Mouse (Mus musculus): Measurements from ENCODE around the gene Gm16253. TPM values are rescaled to one million over a fixed set of nuclear protein-coding genes. Genes with fewer than 3 reads are reported as not detected.

The Gm16253 gene
- polyA plus RNA-seq, 2 experiments: 0.19 to 0.37 TPM

DNA sequence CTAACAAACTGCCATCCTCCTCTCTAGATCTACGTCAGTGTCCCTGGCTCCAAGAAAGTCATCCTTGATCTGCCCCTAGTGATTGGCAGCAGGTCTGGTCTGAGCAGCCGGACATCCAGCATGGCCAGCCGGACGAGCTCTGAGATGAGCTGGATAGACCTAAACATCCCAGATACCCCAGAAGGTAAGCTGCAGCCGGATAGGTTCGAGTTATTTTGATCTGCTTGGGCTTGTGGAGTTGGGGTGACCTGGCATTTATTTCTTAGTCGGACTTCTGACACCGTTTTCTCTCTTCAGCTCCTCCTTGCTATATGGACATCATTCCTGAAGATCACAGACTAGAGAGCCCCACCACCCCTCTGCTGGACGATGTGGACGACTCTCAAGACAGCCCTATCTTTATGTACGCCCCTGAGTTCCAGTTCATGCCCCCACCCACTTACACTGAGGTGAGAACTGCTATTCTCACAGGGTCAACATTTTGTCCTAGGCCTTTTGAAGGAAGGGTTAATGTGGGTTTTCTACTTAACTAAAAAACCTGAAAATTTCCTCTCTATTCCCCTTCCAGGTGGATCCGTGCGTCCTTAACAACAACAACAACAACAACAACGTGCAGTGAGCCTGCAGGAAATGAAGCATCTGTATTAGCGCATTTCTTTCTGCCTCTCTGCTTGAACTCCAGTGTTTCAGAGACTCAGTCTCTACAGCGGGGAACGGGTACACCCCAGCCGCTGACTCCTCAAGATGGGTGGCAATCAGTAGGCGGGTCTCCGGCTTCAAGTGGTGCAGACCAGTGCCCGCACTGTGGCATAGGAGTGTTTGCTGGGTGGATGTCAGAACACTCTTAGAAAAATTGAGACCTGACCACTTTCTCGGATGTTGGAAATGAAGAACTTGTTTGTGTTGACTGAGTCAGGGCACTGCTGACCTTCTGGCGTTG, 16.6 kb upstream of the Gm16253 start:
- Histone ChIP-seq H3K9me3 (ENCODE audit: control insufficient read depth, low read length) (no peaks in the 10 kb centered on the region), H3K4me2 (replicated peaks; ENCODE audit: low read depth, low read length, severe bottlenecking) (peak overlapping the region; percentile 79), H3K36me3 (ENCODE audit: control insufficient read depth, insufficient read depth, low read length) (peaks cover 25% of the 10 kb centered on the region), H3K27me3 (ENCODE audit: control insufficient read depth, insufficient read depth, low read length) (no peaks in the 10 kb centered on the region), H3K27ac (replicated peaks; ENCODE audit: low read depth, low read length) (no peak overlapping the region), H3K9ac (ENCODE audit: low read depth, low read length, severe bottlenecking) (peak overlapping the region; percentile 89), H3K4me3 (replicated peaks; ENCODE audit: low read length) (peak overlapping the region; percentile 60), H3K4me1 (ENCODE audit: control insufficient read depth, insufficient read depth, low read length) (peaks cover 44% of the 10 kb centered on the region)
- ATAC-seq (ENCODE audit: low FRiP score, low read depth): no peak
- WGBS: 88% methylated on average over 23 of the region's 23 CpGs
- DNase-seq (ENCODE audit: low spot score): no peak
- no peak for TF ChIP-seq POLR2A (IDR thresholded peaks at IDR 0.05; ENCODE audit: borderline replicate concordance, extremely low read depth, insufficient read depth, insufficient read length)

DNA sequence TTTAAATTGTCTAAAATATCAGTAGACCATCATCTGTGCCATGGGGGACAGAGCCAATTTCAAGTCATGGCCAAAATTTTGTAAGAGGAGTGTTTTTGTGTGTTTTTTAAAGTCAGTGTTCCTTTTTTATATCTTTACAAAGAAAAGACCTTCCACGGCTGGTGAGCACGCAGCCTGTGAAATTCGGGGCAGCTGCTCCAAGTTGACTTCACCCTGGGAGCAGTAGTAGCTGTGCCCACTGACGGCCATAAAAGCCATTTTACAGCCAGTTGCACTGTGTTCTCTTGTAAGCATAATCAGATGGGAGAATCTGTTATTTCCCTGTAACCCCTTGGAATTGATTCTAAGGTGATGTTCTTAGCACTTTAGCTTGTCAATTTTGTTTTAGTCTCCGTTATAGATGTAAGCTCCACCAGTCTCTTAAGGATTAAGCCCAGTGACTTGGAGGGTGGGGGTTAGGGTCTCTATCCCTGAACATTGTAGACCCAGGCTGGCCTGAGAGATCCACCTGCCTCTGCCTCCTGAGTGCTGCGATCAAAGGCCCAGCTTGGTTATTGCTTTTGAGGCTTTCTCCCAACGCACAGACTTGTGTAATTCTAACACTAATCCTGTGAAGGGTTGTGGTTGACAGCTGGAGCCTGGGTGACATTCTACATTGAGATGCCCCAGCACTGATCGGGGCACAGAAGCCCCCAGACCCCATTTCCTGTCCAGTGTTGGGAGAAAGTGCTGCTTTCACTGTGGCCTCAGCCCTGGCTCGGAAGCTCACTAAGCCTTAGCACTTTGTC, 15.7 kb upstream of the Gm16253 start:
- ATAC-seq (ENCODE audit: low FRiP score, low read depth) (no peak), DNase-seq (ENCODE audit: low spot score) (no peak)
- H3K4me3 ChIP-seq (replicated peaks; ENCODE audit: low read length): peak overlapping the region; percentile 60
- TF ChIP-seq POLR2A (IDR thresholded peaks at IDR 0.05; ENCODE audit: borderline replicate concordance, extremely low read depth, insufficient read depth, insufficient read length): no peak
- peak overlapping the region; percentile 79 for H3K4me2 ChIP-seq (replicated peaks; ENCODE audit: low read depth, low read length, severe bottlenecking)
- no peaks in the 10 kb centered on the region for H3K9me3 ChIP-seq (ENCODE audit: control insufficient read depth, low read length)
- peaks cover 25% of the 10 kb centered on the region for H3K36me3 ChIP-seq (ENCODE audit: control insufficient read depth, insufficient read depth, low read length)
- WGBS: 75% methylated on average over 9 of the region's 9 CpGs
- H3K27ac ChIP-seq (replicated peaks; ENCODE audit: low read depth, low read length): 0 out of 2 replicates have a peak overlapping the region, but pooled peaks have one; percentile 38
- no peaks in the 10 kb centered on the region for H3K27me3 ChIP-seq (ENCODE audit: control insufficient read depth, insufficient read depth, low read length)
- H3K9ac ChIP-seq (ENCODE audit: low read depth, low read length, severe bottlenecking): no peak overlapping the region
- H3K4me1 ChIP-seq (ENCODE audit: control insufficient read depth, insufficient read depth, low read length): peaks cover 37% of the 10 kb centered on the region

DNA sequence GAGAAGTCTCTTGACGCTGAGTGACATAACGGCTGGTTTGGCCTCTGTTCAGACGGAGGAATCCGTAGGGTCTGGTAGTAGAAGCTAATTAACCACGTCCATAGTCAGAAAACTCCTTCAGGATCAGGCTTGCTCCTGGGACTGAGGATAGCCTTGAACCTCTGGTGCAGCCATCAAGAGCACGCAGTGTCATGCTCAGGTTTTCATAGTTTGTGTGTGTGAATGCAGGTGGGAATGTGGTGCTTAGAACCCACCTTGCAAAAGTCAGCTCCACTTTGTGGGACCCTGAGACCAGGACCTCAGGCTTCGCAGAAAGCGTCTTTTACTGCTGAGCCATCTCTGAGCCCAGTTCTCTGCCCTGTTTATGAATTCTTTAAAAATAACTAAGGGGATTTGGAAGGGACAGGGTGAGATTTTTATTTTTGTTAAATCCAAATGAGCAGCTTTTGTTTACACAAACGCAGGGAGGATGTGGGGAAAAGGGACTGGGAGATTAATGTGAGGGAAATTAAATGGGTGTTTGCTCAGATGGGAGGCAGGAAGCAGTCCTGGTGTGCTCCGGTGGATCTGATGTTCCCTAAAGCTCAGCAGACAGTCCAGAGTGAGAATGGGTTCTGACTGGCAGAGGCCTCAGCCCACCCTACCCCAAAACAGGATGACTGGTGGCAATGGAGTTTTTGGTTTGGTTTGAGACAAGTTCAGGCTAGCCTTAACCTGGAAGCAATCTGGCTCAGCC, 14.7 kb upstream of the Gm16253 start:
- TF ChIP-seq POLR2A (IDR thresholded peaks at IDR 0.05; ENCODE audit: borderline replicate concordance, extremely low read depth, insufficient read depth, insufficient read length): no peak
- no peak for ATAC-seq (ENCODE audit: low FRiP score, low read depth)
- H3K27ac ChIP-seq (replicated peaks; ENCODE audit: low read depth, low read length): no peak overlapping the region
- H3K36me3 ChIP-seq (ENCODE audit: control insufficient read depth, insufficient read depth, low read length): peaks cover 25% of the 10 kb centered on the region
- no peaks in the 10 kb centered on the region for H3K9me3 ChIP-seq (ENCODE audit: control insufficient read depth, low read length)
- no peak overlapping the region for H3K9ac ChIP-seq (ENCODE audit: low read depth, low read length, severe bottlenecking)
- peaks cover 29% of the 10 kb centered on the region for H3K4me1 ChIP-seq (ENCODE audit: control insufficient read depth, insufficient read depth, low read length)
- 60% methylated on average over 10 of the region's 10 CpGs for WGBS
- no peaks in the 10 kb centered on the region for H3K27me3 ChIP-seq (ENCODE audit: control insufficient read depth, insufficient read depth, low read length)
- H3K4me2 ChIP-seq (replicated peaks; ENCODE audit: low read depth, low read length, severe bottlenecking): no peak overlapping the region
- no peak for DNase-seq (ENCODE audit: low spot score)
- no peak overlapping the region for H3K4me3 ChIP-seq (replicated peaks; ENCODE audit: low read length)

DNA sequence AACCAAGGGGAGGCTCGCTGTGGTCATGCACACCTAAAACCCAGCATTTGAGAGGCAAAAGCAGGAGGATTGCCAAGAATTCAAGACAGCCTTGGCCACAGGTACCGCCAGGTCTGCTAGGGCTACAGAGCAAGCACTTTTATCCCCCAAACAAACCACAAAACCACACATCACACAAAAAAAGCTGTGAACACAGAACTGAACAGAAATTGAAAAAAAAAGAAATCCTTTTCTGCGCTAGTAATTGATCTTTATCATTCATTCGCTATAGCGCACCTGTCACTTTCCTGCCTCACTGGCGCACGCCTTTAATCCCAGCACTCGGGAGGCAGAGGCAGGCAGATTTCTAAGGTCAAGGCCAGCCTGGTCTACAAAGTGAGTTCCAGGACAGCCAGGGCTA, 13.5 kb upstream of the Gm16253 start:
- Histone ChIP-seq H3K4me3 (replicated peaks; ENCODE audit: low read length) (no peak overlapping the region), H3K27ac (replicated peaks; ENCODE audit: low read depth, low read length) (no peak overlapping the region), H3K36me3 (ENCODE audit: control insufficient read depth, insufficient read depth, low read length) (peaks cover 25% of the 10 kb centered on the region), H3K9me3 (ENCODE audit: control insufficient read depth, low read length) (no peaks in the 10 kb centered on the region), H3K27me3 (ENCODE audit: control insufficient read depth, insufficient read depth, low read length) (no peaks in the 10 kb centered on the region), H3K9ac (ENCODE audit: low read depth, low read length, severe bottlenecking) (no peak overlapping the region), H3K4me2 (replicated peaks; ENCODE audit: low read depth, low read length, severe bottlenecking) (no peak overlapping the region), H3K4me1 (ENCODE audit: control insufficient read depth, insufficient read depth, low read length) (peaks cover 28% of the 10 kb centered on the region)
- DNase-seq (ENCODE audit: low spot score) (no peak), ATAC-seq (ENCODE audit: low FRiP score, low read depth) (no peak)
- WGBS: 92% methylated on average over 8 of the region's 8 CpGs
- no peak for TF ChIP-seq POLR2A (IDR thresholded peaks at IDR 0.05; ENCODE audit: borderline replicate concordance, extremely low read depth, insufficient read depth, insufficient read length)
